Mouse (Mus musculus) effector memory CD4-positive, alpha-beta T cell, adult 5 months (primary cell): ENCODE data around the gene Lgr4. TPM values are rescaled to one million over a fixed set of nuclear protein-coding genes. Genes with fewer than 3 reads are reported as not detected.

ENCODE experiments used
- polyA plus RNA-seq: library from polyadenylated mRNA; unstranded; fragments of 100-300 nt; shearing (Covaris generic); gene quantifications from one replicate; pipeline ENCODE4 v1.2.1, GENCODE M21; 2017

Gene Lgr4
- 1.1 TPM for polyA plus RNA-seq

GRCm38 (mm10) chr2:109917496-109918413 is at the start of gene Lgr4:
Gene Lgr4, plus strand, starts transcription at chr2:109917647.

GRCm38 (mm10) chr2:109890597-109890996 is 26.9 kb upstream of the Lgr4 start, which contains the start of gene Lin7c:
Gene Lin7c, plus strand, starts transcription at chr2:109890853.

GRCm38 (mm10) chr2:110017616-110018505 is 100.4 kb downstream of the Lgr4 start, which contains the start of gene Ccdc34:
Gene Ccdc34, plus strand, starts transcription at chr2:110017817.

Other genes starting within 250 kb of the Lgr4 start
- gene Bdnf, start 242.9 kb upstream of the Lgr4 start, polyA plus RNA-seq, result not detected
- 76.4 TPM for gene Lin7c, start 26.8 kb upstream of the Lgr4 start, polyA plus RNA-seq
- gene Ccdc34, start 100.2 kb downstream of the Lgr4 start, polyA plus RNA-seq, result 2.6 TPM